Mouse (Mus musculus): ENCODE data around the gene Rpgrip1. TPM values are rescaled to one million over a fixed set of nuclear protein-coding genes. Genes with fewer than 3 reads are reported as not detected.

Gene Rpgrip1
- polyA plus RNA-seq (2017; shearing (Covaris generic)), result 1 to 10 TPM; 5.2 to 6.4 TPM

GRCm38 (mm10) chr14:52110346-52110745, at the start of gene Rpgrip1:
Gene Rpgrip1 (plus strand): TSS chr14:52110704.

DNA sequence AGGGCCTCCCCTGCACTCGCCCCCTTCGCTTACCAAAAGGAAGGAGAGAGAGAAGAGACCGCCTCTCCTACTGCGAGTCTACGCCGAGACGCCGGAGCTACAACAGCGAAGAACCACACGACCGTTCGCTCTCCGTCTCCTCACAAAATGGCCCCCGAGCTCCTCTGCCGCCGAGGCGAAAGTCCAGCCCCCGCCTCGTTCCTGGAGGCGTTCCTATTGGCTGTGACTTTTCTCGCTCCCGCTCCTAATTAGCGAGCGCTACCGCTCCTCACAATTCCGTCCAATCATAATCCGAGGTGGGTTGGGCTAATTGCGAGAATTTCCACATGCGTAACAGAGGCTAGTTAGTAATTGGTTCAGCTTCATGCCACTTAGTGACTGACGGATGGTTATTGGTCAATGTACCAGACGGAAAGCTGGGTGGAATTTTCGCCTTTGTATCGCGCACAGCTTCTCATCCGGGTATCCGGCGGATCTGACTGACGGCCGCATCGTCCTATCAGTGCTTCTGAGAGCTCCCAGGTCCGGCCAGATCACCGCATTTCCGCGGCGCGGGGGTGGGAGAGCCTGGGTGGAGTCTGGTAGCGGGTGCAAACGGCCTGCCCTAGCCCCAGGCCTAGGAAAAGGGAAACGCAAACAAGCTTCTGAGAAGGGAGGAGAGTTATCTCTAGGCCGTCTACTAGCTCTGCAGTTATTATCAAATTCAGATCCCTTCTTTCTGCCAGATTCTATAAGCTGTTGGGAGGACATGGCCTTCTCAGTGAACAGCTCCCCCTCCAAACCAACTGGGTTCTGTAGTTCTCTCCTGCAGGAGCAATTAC, 6.4 kb upstream of the Rpgrip1 start, which contains the start of gene Hnrnpc:
Gene Hnrnpc (minus strand): TSS at position 173 of the 821 bp plus-strand sequence.

GRCm38 (mm10) chr14:52197156-52197878, 86.8 kb downstream of the Rpgrip1 start, which contains the start of gene Supt16:
Gene Supt16 (minus strand): TSS chr14:52197416.

Other genes with a start within 250 kb of the Rpgrip1 start
- 10 to 100 TPM; 56.3 to 79.3 TPM for gene Mettl17, start 225.9 kb upstream of the Rpgrip1 start, polyA plus RNA-seq (2017; shearing (Covaris generic))
- under 1 TPM; 0.23 to 0.50 TPM for gene Slc39a2, start 217.8 kb upstream of the Rpgrip1 start, polyA plus RNA-seq (2017; shearing (Covaris generic))
- gene Ndrg2, start 196.5 kb upstream of the Rpgrip1 start, polyA plus RNA-seq (2017; shearing (Covaris generic)), result 10 to 100 TPM; 34.6 to 36.6 TPM
- gene Tppp2, start 192.3 kb upstream of the Rpgrip1 start, polyA plus RNA-seq (2017; shearing (Covaris generic)), result not detected
- gene Rnase13, start 187.9 kb upstream of the Rpgrip1 start, polyA plus RNA-seq (2017; shearing (Covaris generic)), result not detected
- 1 to 10 TPM in 1 of 2 experiments, under 1 TPM in 1; 0.58 to 2.6 TPM for gene Arhgef40, start 126.0 kb upstream of the Rpgrip1 start, polyA plus RNA-seq (2017; shearing (Covaris generic))
- not detected for gene Tmem253, start 95.0 kb upstream of the Rpgrip1 start, polyA plus RNA-seq (2017; shearing (Covaris generic))
- gene Zfp219, start 90.0 kb upstream of the Rpgrip1 start, polyA plus RNA-seq (2017; shearing (Covaris generic)), result 10 to 100 TPM; 12.7 to 20.2 TPM
- gene Olfr221, start 68.2 kb upstream of the Rpgrip1 start, polyA plus RNA-seq (2017; shearing (Covaris generic)), result under 1 TPM in 1 of 2 experiments, not detected in 1; 0.36 TPM
- gene Hnrnpc, start 6.7 kb upstream of the Rpgrip1 start, polyA plus RNA-seq (2017; shearing (Covaris generic)), result 100 to 1,000 TPM; 335 to 426 TPM
- 10 to 100 TPM; 20.2 to 21.9 TPM for gene Supt16, start 86.7 kb downstream of the Rpgrip1 start, polyA plus RNA-seq (2017; shearing (Covaris generic))
- gene Chd8, start 147.1 kb downstream of the Rpgrip1 start, polyA plus RNA-seq (2017; shearing (Covaris generic)), result 10 to 100 TPM; 30.5 to 32.9 TPM
- 10 to 100 TPM; 84.0 to 88.3 TPM for gene Tox4, start 168.4 kb downstream of the Rpgrip1 start, polyA plus RNA-seq (2017; shearing (Covaris generic))
- gene Rab2b, start 168.8 kb downstream of the Rpgrip1 start, polyA plus RNA-seq (2017; shearing (Covaris generic)), result 10 to 100 TPM; 15.0 to 22.1 TPM
- 10 to 100 TPM; 49.0 to 56.2 TPM for gene Mettl3, start 194.4 kb downstream of the Rpgrip1 start, polyA plus RNA-seq (2017; shearing (Covaris generic))
- 1 to 10 TPM; 2.1 to 4.3 TPM for gene Sall2, start 218.1 kb downstream of the Rpgrip1 start, polyA plus RNA-seq (2017; shearing (Covaris generic))
- under 1 TPM in 1 of 2 experiments, not detected in 1; 0.10 TPM for gene Olfr1513, start 245.7 kb downstream of the Rpgrip1 start, polyA plus RNA-seq (2017; shearing (Covaris generic))